Mouse (Mus musculus): ENCODE data around the gene Klra7. TPM values are rescaled to one million over a fixed set of nuclear protein-coding genes. Genes with fewer than 3 reads are reported as not detected.
"Not testable (repeated sequence)": the region's sequence is repeated elsewhere in the genome, so short reads cannot be mapped to it uniquely, and the experiment has no call there.

The Klra7 gene
- total RNA-seq (2021) = not detected
- polyA plus RNA-seq (2012; rRNA removed) = not detected in 2 replicates
- long read RNA-seq = 0 reads

GRCm38 (mm10) chr6:130233222-130233621, at the start of gene Klra7:
Gene Klra7 (minus strand): TSS chr6:130233322.
- DNase-seq = no peak

- not testable (repeated sequence) for DNase-seq
Measured at GRCm38 (mm10) chr6:130281828-130282227, 48.7 kb upstream of the Klra7 start, which contains the start of gene Klra10. Gene Klra10 (minus strand): TSS chr6:130281928.

- no peak for DNase-seq
Measured at GRCm38 (mm10) chr6:130255326-130255725, 22.2 kb upstream of the Klra7 start.

GRCm38 (mm10) chr6:130237536-130237935, 4.4 kb upstream of the Klra7 start:
- DNase-seq = no peak

GRCm38 (mm10) chr6:130236635-130237034, 3.5 kb upstream of the Klra7 start:
- DNase-seq = no peak

- not testable (repeated sequence) for DNase-seq
Measured at GRCm38 (mm10) chr6:130197453-130197852, 35.7 kb downstream of the Klra7 start.

- DNase-seq = not testable (repeated sequence)
Measured at GRCm38 (mm10) chr6:130193012-130193411, 40.1 kb downstream of the Klra7 start, which contains the start of gene Klra9. Gene Klra9 (minus strand): TSS chr6:130193112.

Other genes with a start within 250 kb of the Klra7 start
- under 1 TPM in 1 of 2 experiments, not detected in 1; 0.28 TPM for gene Klra6, start 206.4 kb downstream of the Klra7 start, total RNA-seq (2021)
- gene Klra6, start 206.4 kb downstream of the Klra7 start, polyA plus RNA-seq (2012; rRNA removed) = not detected in 2 replicates
- under 1 TPM in 1 of 2 experiments, not detected in 1; 0.86 TPM for gene Klra4, start 166.1 kb downstream of the Klra7 start, total RNA-seq (2021)
- not detected in 2 replicates for gene Klra4, start 166.1 kb downstream of the Klra7 start, polyA plus RNA-seq (2012; rRNA removed)
- gene Klra8, start 103.4 kb downstream of the Klra7 start, total RNA-seq (2021) = under 1 TPM in 1 of 2 experiments, not detected in 1; 0.24 TPM
- gene Klra8, start 103.4 kb downstream of the Klra7 start, polyA plus RNA-seq (2012; rRNA removed) = not detected in 2 replicates
- gene Klra9, start 40.2 kb downstream of the Klra7 start, total RNA-seq (2021) = not detected
- not detected in 2 replicates for gene Klra9, start 40.2 kb downstream of the Klra7 start, polyA plus RNA-seq (2012; rRNA removed)
- not detected for gene Klra10, start 48.6 kb upstream of the Klra7 start, total RNA-seq (2021)
- gene Klra10, start 48.6 kb upstream of the Klra7 start, polyA plus RNA-seq (2012; rRNA removed) = not detected in 2 replicates
- gene Klra3, start 104.3 kb upstream of the Klra7 start, total RNA-seq (2021) = not detected
- gene Klra3, start 104.3 kb upstream of the Klra7 start, polyA plus RNA-seq (2012; rRNA removed) = not detected in 2 replicates
- gene Klra1, start 153.6 kb upstream of the Klra7 start, total RNA-seq (2021) = not detected
- gene Klra1, start 153.6 kb upstream of the Klra7 start, polyA plus RNA-seq (2012; rRNA removed) = not detected in 2 replicates